Mouse (Mus musculus) kidney, adult 9 months (tissue): ENCODE measurements around the gene Hsd17b1.

Source experiments
- DNase-seq: peaks from one replicate; pipeline ENCODE4 v3.0.0; 2022

Hsd17b1 gene

GRCm38 (mm10) chr11:101078121-101078520 is at the start of gene Hsd17b1:
TSS of gene Hsd17b1 (plus strand) at chr11:101078411.
- DNase-seq = no peak

- DNase-seq = no peak
Measured at GRCm38 (mm10) chr11:101029320-101029719, 48.9 kb upstream of the Hsd17b1 start.

- no peak for DNase-seq
Measured at GRCm38 (mm10) chr11:101030136-101030807, 47.9 kb upstream of the Hsd17b1 start.

GRCm38 (mm10) chr11:101030808-101031156 is 47.4 kb upstream of the Hsd17b1 start:
- DNase-seq = no peak

- DNase-seq = no peak
Measured at GRCm38 (mm10) chr11:101031470-101031869, 46.7 kb upstream of the Hsd17b1 start.

- no peak for DNase-seq
Measured at GRCm38 (mm10) chr11:101033856-101034500, 44.2 kb upstream of the Hsd17b1 start.

- no peak for DNase-seq
Measured at GRCm38 (mm10) chr11:101034614-101035327, 43.4 kb upstream of the Hsd17b1 start.

GRCm38 (mm10) chr11:101035328-101035695 is 42.9 kb upstream of the Hsd17b1 start:
- DNase-seq = no peak

GRCm38 (mm10) chr11:101037795-101038194 is 40.4 kb upstream of the Hsd17b1 start:
- DNase-seq = no peak

- no peak for DNase-seq
Measured at GRCm38 (mm10) chr11:101045826-101046225, 32.4 kb upstream of the Hsd17b1 start.

GRCm38 (mm10) chr11:101046440-101046839 is 31.8 kb upstream of the Hsd17b1 start:
- DNase-seq = no peak

GRCm38 (mm10) chr11:101047502-101047901 is 30.7 kb upstream of the Hsd17b1 start:
- no peak for DNase-seq

- no peak for DNase-seq
Measured at GRCm38 (mm10) chr11:101050359-101050758, 27.9 kb upstream of the Hsd17b1 start.

- DNase-seq = no peak
Measured at GRCm38 (mm10) chr11:101051051-101051493, 27.1 kb upstream of the Hsd17b1 start.

GRCm38 (mm10) chr11:101051617-101052016 is 26.6 kb upstream of the Hsd17b1 start:
- no peak for DNase-seq

- no peak for DNase-seq
Measured at GRCm38 (mm10) chr11:101052751-101053473, 25.3 kb upstream of the Hsd17b1 start.

GRCm38 (mm10) chr11:101053974-101054373 is 24.2 kb upstream of the Hsd17b1 start:
- DNase-seq = no peak

GRCm38 (mm10) chr11:101055418-101055817 is 22.8 kb upstream of the Hsd17b1 start:
- no peak for DNase-seq

- peak; percentile 13 for DNase-seq
Measured at GRCm38 (mm10) chr11:101056885-101057284, 21.3 kb upstream of the Hsd17b1 start.

- peak; percentile 85 for DNase-seq
Measured at GRCm38 (mm10) chr11:101057860-101058259, 20.4 kb upstream of the Hsd17b1 start.

GRCm38 (mm10) chr11:101058726-101059125 is 19.5 kb upstream of the Hsd17b1 start:
- DNase-seq = peak; percentile 22

- DNase-seq = no peak
Measured at GRCm38 (mm10) chr11:101059473-101059872, 18.7 kb upstream of the Hsd17b1 start.

- peak; percentile 53 for DNase-seq
Measured at GRCm38 (mm10) chr11:101060126-101060525, 18.1 kb upstream of the Hsd17b1 start.
